Mouse (Mus musculus) ES-Bruce4 (cell line): ENCODE results near the gene Tigd3. TPM values are rescaled to one million over a fixed set of nuclear protein-coding genes. Genes with fewer than 3 reads are reported as not detected.

ENCODE experiments used
- H3K27ac ChIP-seq: 2 replicates; pipeline ENCODE4 v1.5.1; 2012; ENCODE audit warnings: low read length, inconsistent platforms; ENCODE audit not compliant: insufficient read depth
- H3K27me3 ChIP-seq: 2 replicates; pipeline ENCODE4 v1.6.1; 2012; ENCODE audit warnings: mild to moderate bottlenecking, low read length, inconsistent platforms; ENCODE audit not compliant: control insufficient read depth, poor library complexity, insufficient read depth, severe bottlenecking
- H3K36me3 ChIP-seq: 2 replicates; pipeline ENCODE4 v1.6.1; 2012; ENCODE audit warnings: inconsistent platforms, mild to moderate bottlenecking, low read length, moderate library complexity; ENCODE audit not compliant: control insufficient read depth, poor library complexity, insufficient read depth, severe bottlenecking
- H3K4me1 ChIP-seq: one replicate; pipeline ENCODE4 v1.8.1; 2011; ENCODE audit warnings: low read length; ENCODE audit not compliant: control insufficient read depth, insufficient read depth
- H3K4me3 ChIP-seq: 2 replicates; pipeline ENCODE4 v1.5.1; 2011; ENCODE audit warnings: low read depth, mild to moderate bottlenecking, low read length
- H3K9ac ChIP-seq: 2 replicates; pipeline ENCODE4 v1.6.1; 2012; ENCODE audit warnings: low read depth, mild to moderate bottlenecking, inconsistent platforms; ENCODE audit not compliant: poor library complexity, severe bottlenecking
- H3K9me3 ChIP-seq: replicated peaks from 2 replicates; pipeline ENCODE4 v1.6.1; 2012; ENCODE audit warnings: mild to moderate bottlenecking, low read length, inconsistent platforms; ENCODE audit not compliant: control insufficient read depth, poor library complexity, insufficient read depth, severe bottlenecking
- CTCF ChIP-seq: IDR thresholded peaks from one replicate; pipeline ENCODE4 v1.8.1; 2011; ENCODE audit warnings: low read depth, low read length
- EP300 ChIP-seq: IDR thresholded peaks from 2 replicates; pipeline ENCODE4 v1.6.1; 2011; ENCODE audit warnings: low read depth, low read length; ENCODE audit not compliant: insufficient read depth
- POLR2A ChIP-seq: IDR thresholded peaks from one replicate; pipeline ENCODE4 v1.8.1; 2011; ENCODE audit warnings: low read length; ENCODE audit not compliant: insufficient read depth
- polyA plus RNA-seq: library from polyadenylated mRNA; stranded (reverse); fragments of >200 nt; gene quantifications from 2 replicates; pipeline ENCODE4 v1.2.4, GENCODE M21; 2011; ENCODE audit warnings: low read depth; ENCODE audit not compliant: missing spikeins, insufficient read depth, insufficient read length

Tigd3 gene
- polyA plus RNA-seq, 1 experiment: 3.6 TPM

- TF ChIP-seq EP300: no peak
- no peak for TF ChIP-seq CTCF
- TF ChIP-seq POLR2A: no peak
- H3K27me3 ChIP-seq: no peaks in the 10 kb centered on the region
- H3K27ac ChIP-seq: no peak overlapping the region
- H3K4me3 ChIP-seq: no peak overlapping the region
- H3K9me3 ChIP-seq: no peaks in the 10 kb centered on the region
- no peaks in the 10 kb centered on the region for H3K4me1 ChIP-seq
- peaks cover 16% of the 10 kb centered on the region for H3K36me3 ChIP-seq
- no peak overlapping the region for H3K9ac ChIP-seq
Observed at GRCm38 (mm10) chr19:5938516-5938915, 44.6 kb upstream of the Tigd3 start.

GRCm38 (mm10) chr19:5937836-5938406, 44.0 kb upstream of the Tigd3 start:
- H3K27me3 ChIP-seq: no peaks in the 10 kb centered on the region
- H3K36me3 ChIP-seq: peaks cover 10% of the 10 kb centered on the region
- no peaks in the 10 kb centered on the region for H3K9me3 ChIP-seq
- H3K4me3 ChIP-seq: no peak overlapping the region
- H3K4me1 ChIP-seq: no peaks in the 10 kb centered on the region
- no peak overlapping the region for H3K27ac ChIP-seq
- no peak overlapping the region for H3K9ac ChIP-seq
- TF ChIP-seq CTCF: no peak
- TF ChIP-seq POLR2A: no peak
- no peak for TF ChIP-seq EP300

GRCm38 (mm10) chr19:5937095-5937835, 43.3 kb upstream of the Tigd3 start:
- Histone ChIP-seq H3K27ac (no peak overlapping the region), H3K9ac (no peak overlapping the region), H3K27me3 (no peaks in the 10 kb centered on the region), H3K36me3 (peaks cover 8% of the 10 kb centered on the region), H3K4me1 (no peaks in the 10 kb centered on the region), H3K4me3 (no peak overlapping the region), H3K9me3 (no peaks in the 10 kb centered on the region)
- TF ChIP-seq EP300: no peak
- no peak for TF ChIP-seq CTCF
- TF ChIP-seq POLR2A: no peak

- H3K9me3 ChIP-seq: no peaks in the 10 kb centered on the region
- no peak overlapping the region for H3K9ac ChIP-seq
- no peaks in the 10 kb centered on the region for H3K4me1 ChIP-seq
- TF ChIP-seq EP300 (no peak), CTCF (no peak)
- H3K4me3 ChIP-seq: no peak overlapping the region
- no peaks in the 10 kb centered on the region for H3K27me3 ChIP-seq
- H3K27ac ChIP-seq: no peak overlapping the region
- no peaks in the 10 kb centered on the region for H3K36me3 ChIP-seq
Observed at GRCm38 (mm10) chr19:5935691-5936090, 41.7 kb upstream of the Tigd3 start.

- H3K27me3 ChIP-seq: no peaks in the 10 kb centered on the region
- no peak overlapping the region for H3K9ac ChIP-seq
- no peak overlapping the region for H3K27ac ChIP-seq
- TF ChIP-seq CTCF (no peak), EP300 (no peak), POLR2A (no peak)
- H3K4me3 ChIP-seq: no peak overlapping the region
- no peaks in the 10 kb centered on the region for H3K4me1 ChIP-seq
- H3K36me3 ChIP-seq: no peaks in the 10 kb centered on the region
- H3K9me3 ChIP-seq: no peaks in the 10 kb centered on the region
Observed at GRCm38 (mm10) chr19:5935266-5935665, 41.3 kb upstream of the Tigd3 start.

- Histone ChIP-seq H3K9ac (no peak overlapping the region), H3K27ac (no peak overlapping the region)
Observed at GRCm38 (mm10) chr19:5929634-5930596, 36.0 kb upstream of the Tigd3 start.

More at GRCm38 (mm10) chr19:5929634-5930596, 36.0 kb upstream of the Tigd3 start:
- no peak overlapping the region for H3K4me3 ChIP-seq
- no peak for TF ChIP-seq POLR2A
- H3K27me3 ChIP-seq: no peaks in the 10 kb centered on the region
- H3K4me1 ChIP-seq: peaks cover 2% of the 10 kb centered on the region
- H3K9me3 ChIP-seq: no peaks in the 10 kb centered on the region
- H3K36me3 ChIP-seq: no peaks in the 10 kb centered on the region
